Mouse (Mus musculus) embryonic facial prominence, embryonic 13.5 days (tissue): Measurements from ENCODE around the gene Tle1. TPM values are rescaled to one million over a fixed set of nuclear protein-coding genes. Genes with fewer than 3 reads are reported as not detected.

Source experiments
- ATAC-seq: fragments of 200-750 bp; cut with Nextera tagmentation; 2 replicates; pipeline ENCODE4 v1.8.0; 2017; ENCODE audit warnings: low read depth; ENCODE audit not compliant: insufficient number of reproducible peaks, insufficient read depth, low FRiP score, low TSS enrichment
- H3K27ac ChIP-seq: fragments of 300-500 bp; sonication (generic); 2 replicates; pipeline ENCODE4 v1.5.1; 2015; ENCODE audit warnings: moderate library complexity, mild to moderate bottlenecking, inconsistent platforms
- H3K27me3 ChIP-seq: fragments of 300-500 bp; sonication (generic); 2 replicates; pipeline ENCODE4 v1.6.1; 2015; ENCODE audit warnings: mild to moderate bottlenecking, inconsistent platforms
- H3K36me3 ChIP-seq: fragments of 300-500 bp; sonication (generic); 2 replicates; pipeline ENCODE4 v1.6.1; 2015; ENCODE audit warnings: mild to moderate bottlenecking, inconsistent platforms
- H3K4me1 ChIP-seq: fragments of 300-500 bp; sonication (generic); 2 replicates; pipeline ENCODE4 v1.6.1; 2015; ENCODE audit warnings: inconsistent platforms
- H3K4me2 ChIP-seq: fragments of 300-500 bp; sonication (generic); 2 replicates; pipeline ENCODE4 v1.6.1; 2015; ENCODE audit warnings: moderate library complexity, mild to moderate bottlenecking, inconsistent platforms
- H3K4me3 ChIP-seq: fragments of 300-500 bp; sonication (generic); 2 replicates; pipeline ENCODE4 v1.5.1; 2015; ENCODE audit warnings: mild to moderate bottlenecking, inconsistent platforms
- H3K9ac ChIP-seq: fragments of 300-500 bp; sonication (generic); 2 replicates; pipeline ENCODE4 v1.6.1; 2015; ENCODE audit warnings: mild to moderate bottlenecking, inconsistent platforms
- H3K9me3 ChIP-seq: fragments of 300-500 bp; sonication (generic); 2 replicates; pipeline ENCODE4 v1.6.1; 2016; ENCODE audit warnings: inconsistent platforms
- WGBS: fragments of 180-500 bp; shearing (Covaris S2); methylation state at CpG from one replicate; pipeline ENCODE4 v1.1.7; 2015; ENCODE audit warnings: mixed read lengths; 5-methylcytosine and 5-hydroxymethylcytosine counted together
- polyA plus RNA-seq: library from polyadenylated mRNA; unstranded; fragments of >200 nt; fragmentation: Nextera tagmentation; extraction: Ambion mirVana; gene quantifications from 2 replicates; pipeline ENCODE4 v1.2.1, GENCODE M21; 2015

Tle1 gene
- polyA plus RNA-seq, 1 experiment from 2014 or later = 36.7 TPM

DNA sequence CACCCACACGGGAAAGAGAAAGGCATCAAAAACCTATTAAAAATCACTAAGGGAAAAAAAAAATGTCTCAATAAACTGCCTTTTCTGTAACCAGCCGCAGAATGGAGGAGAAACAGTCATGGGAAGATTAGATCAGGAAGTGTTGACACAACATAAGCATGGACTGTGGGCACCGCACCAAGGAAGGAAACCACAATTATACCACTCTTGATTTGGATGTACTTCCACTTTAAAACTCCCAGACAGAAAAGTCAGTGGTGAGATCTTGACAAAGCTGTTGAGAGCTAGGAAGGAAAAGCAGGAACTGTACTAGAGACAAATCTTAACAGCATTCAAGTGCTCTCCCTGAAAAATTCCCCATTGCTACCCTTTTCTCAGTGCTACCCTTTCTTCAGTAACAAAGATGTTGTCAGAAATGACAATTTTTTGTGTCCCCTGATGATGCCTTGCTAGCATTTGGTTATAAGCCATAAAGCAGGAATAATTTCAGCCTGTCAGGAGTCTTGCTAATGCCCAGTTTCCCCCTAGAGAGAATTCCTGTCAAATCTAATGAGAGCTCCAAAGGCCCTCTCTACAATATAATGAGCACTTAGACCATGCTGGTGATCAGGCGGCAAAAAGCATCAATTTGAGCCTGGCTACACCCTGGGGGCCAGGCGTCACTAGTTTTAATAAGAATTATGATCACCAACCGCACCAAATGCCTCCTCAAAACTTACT is 5.4 kb downstream of the Tle1 start:
- Histone ChIP-seq H3K27me3 (peaks cover 9% of the 10 kb centered on the region), H3K9ac (no peak overlapping the region), H3K4me2 (peak overlapping the region; percentile 65), H3K4me1 (peaks cover 51% of the 10 kb centered on the region), H3K36me3 (peaks cover 22% of the 10 kb centered on the region; the same call in 1 of the 2 replicates), H3K4me3 (peak overlapping the region; percentile 86), H3K9me3 (no peaks in the 10 kb centered on the region), H3K27ac (no peak overlapping the region)
- ATAC-seq = no peak
- WGBS = 33% methylated on average over 6 of the region's 6 CpGs

GRCm38 (mm10) chr4:72193276-72193675 is 7.4 kb downstream of the Tle1 start:
- Histone ChIP-seq H3K4me2 (no peak overlapping the region), H3K27ac (no peak overlapping the region), H3K36me3 (peaks cover 29% of the 10 kb centered on the region), H3K4me1 (peaks cover 55% of the 10 kb centered on the region), H3K9ac (no peak overlapping the region), H3K27me3 (peaks cover 9% of the 10 kb centered on the region), H3K4me3 (no peak overlapping the region), H3K9me3 (no peaks in the 10 kb centered on the region)
- no peak for ATAC-seq
- WGBS = 73% methylated on average over 1 of the region's 1 CpGs

DNA sequence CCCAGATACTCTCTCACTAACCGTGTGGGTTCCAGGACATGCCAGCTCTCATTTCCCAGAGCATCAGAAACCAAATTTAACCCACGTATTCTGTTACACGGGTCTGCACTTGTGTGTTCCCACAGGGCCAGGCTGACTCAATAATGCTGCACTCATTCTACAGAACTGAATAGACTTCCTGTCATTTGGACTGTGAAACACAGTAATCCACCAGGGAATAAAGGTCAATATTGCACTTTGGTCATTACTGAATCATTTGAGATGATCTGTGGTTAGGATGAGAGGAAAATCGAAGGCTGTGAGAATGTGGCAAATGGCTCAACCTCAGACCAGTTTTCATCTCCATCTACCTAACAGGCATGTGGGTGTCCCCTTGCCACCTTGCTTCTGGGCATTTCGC is 16.2 kb downstream of the Tle1 start:
- Histone ChIP-seq H3K36me3 (peaks cover 29% of the 10 kb centered on the region), H3K4me2 (no peak overlapping the region), H3K9ac (no peak overlapping the region), H3K4me1 (peaks cover 31% of the 10 kb centered on the region), H3K4me3 (no peak overlapping the region), H3K27ac (no peak overlapping the region), H3K27me3 (no peaks in the 10 kb centered on the region), H3K9me3 (no peaks in the 10 kb centered on the region)
- ATAC-seq = no peak
- WGBS = 35% methylated on average over 5 of the region's 5 CpGs

DNA sequence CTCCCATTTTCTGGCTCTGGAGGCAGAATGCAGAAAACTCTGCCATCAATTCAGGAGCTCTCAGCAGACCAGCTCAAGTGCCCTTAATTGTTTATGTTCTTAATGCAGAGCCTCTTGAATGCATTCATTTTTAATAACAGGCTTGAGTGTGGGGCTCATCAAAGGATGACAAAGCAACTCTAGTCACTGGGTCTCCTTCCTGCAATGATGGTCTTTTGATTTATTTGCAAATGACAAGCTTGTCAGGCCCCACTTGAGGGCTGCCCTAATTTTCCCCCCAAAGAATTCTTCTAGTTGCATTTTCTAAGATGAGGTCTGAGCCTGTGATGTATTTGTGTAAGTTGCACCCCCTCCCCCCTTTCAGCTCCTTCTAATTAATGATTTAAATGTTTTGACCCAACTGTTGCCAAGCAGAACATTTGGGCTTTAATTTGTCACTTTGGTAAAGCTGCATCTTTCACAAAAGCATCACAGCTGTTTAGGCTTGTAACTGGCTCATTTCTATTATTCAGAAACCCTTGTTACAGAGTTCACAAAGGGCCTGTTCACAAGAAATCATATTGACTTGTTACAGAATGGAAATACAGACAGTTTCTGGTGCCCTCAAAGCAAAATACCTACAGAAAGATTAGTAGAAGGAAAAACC is 18.3 kb downstream of the Tle1 start:
- H3K4me1 ChIP-seq = peaks cover 27% of the 10 kb centered on the region

GRCm38 (mm10) chr4:72175943-72176342 is 24.8 kb downstream of the Tle1 start:
- 75% methylated on average over 1 of the region's 1 CpGs for WGBS

More for the DNA sequence above, 18.3 kb downstream of the Tle1 start:
- no peak for ATAC-seq
- no peak overlapping the region for H3K4me2 ChIP-seq
- no peak overlapping the region for H3K27ac ChIP-seq
- no peaks in the 10 kb centered on the region for H3K9me3 ChIP-seq
- H3K27me3 ChIP-seq = no peaks in the 10 kb centered on the region
- no peak overlapping the region for H3K9ac ChIP-seq
- no peak overlapping the region for H3K4me3 ChIP-seq
- H3K36me3 ChIP-seq = peaks cover 23% of the 10 kb centered on the region

DNA sequence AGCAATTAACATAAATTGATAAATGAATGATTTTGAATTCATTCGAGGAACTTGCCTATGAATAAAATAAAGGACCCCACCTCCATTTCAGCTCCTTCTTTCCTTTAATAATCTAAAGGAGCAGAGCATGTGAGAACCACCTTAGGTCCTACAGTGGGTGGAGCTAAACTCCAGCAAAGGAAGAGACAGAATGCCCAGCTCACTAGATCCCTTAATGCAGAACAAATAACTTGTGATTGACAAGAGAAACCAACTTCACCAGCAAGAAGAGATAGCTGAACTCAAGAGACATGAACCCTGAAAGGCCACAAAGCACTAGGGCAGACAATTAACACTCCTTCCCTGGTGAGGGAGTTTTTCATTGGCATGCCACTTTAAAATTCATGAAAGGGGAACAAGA is 32.5 kb downstream of the Tle1 start:
- Histone ChIP-seq H3K9ac (no peak overlapping the region), H3K4me1 (0 out of 2 replicates have a peak, but pooled peaks cover 7% of the 10 kb centered on the region), H3K4me3 (no peak overlapping the region), H3K27ac (no peak overlapping the region), H3K4me2 (no peak overlapping the region), H3K27me3 (no peaks in the 10 kb centered on the region), H3K36me3 (peaks cover 43% of the 10 kb centered on the region), H3K9me3 (no peaks in the 10 kb centered on the region)
- ATAC-seq = no peak
- 19% methylated on average over 1 of the region's 1 CpGs for WGBS

More at GRCm38 (mm10) chr4:72175943-72176342, 24.8 kb downstream of the Tle1 start:
- Histone ChIP-seq H3K9me3 (no peaks in the 10 kb centered on the region), H3K4me1 (no peaks in the 10 kb centered on the region), H3K9ac (no peak overlapping the region), H3K4me2 (no peak overlapping the region), H3K36me3 (peaks cover 32% of the 10 kb centered on the region), H3K27ac (no peak overlapping the region), H3K27me3 (no peaks in the 10 kb centered on the region), H3K4me3 (no peak overlapping the region)
- no peak for ATAC-seq

DNA sequence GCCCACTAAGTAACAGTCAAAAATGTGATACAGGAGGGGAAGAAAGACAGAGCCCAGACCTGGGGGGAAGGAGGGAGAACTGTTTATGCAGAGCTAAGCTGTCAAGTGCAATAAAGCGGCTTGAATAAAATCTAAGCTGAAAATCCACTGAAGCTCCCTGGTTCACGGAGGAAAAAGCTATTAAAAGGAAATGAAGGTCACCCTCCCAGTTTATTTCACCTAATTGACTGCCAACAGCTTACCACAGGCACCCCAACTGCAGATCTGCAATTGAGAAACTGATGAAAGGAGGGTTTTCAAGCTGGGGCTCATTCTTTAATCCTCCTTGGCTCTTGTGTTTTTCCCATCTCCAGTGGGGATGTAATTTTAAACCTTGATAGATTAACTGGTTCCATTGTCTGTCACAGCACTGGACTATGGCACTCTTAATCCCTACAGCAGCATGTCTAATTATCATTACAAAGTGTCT is 32.9 kb downstream of the Tle1 start:
- Histone ChIP-seq H3K4me1 (0 out of 2 replicates have a peak, but pooled peaks cover 7% of the 10 kb centered on the region), H3K9ac (no peak overlapping the region), H3K9me3 (no peaks in the 10 kb centered on the region), H3K4me3 (no peak overlapping the region), H3K27me3 (no peaks in the 10 kb centered on the region), H3K27ac (no peak overlapping the region), H3K4me2 (no peak overlapping the region), H3K36me3 (peaks cover 44% of the 10 kb centered on the region)
- ATAC-seq = no peak
- WGBS = 12% methylated on average over 2 of the region's 2 CpGs

DNA sequence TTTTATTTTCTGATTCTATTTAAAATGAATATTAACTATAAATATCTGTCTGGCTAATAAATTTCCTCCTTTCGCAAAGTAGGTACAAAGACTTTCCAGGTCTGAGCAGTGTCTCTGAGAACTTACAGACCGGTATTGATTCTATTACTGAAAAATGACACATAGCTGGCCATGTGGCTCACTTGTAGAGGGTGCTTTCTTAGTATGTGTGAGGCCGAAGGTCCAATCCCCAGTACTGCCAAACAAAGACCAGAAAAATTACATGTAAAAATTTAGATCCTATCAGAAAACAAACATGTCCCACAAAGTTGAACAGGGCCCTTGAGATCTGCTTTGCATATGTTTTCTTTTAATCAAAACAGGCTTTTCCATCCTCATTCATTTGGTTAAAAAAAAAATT is 33.5 kb downstream of the Tle1 start:
- no peak for ATAC-seq
- H3K4me3 ChIP-seq = no peak overlapping the region
- H3K27me3 ChIP-seq = no peaks in the 10 kb centered on the region
- no peak overlapping the region for H3K27ac ChIP-seq
- H3K4me1 ChIP-seq = 0 out of 2 replicates have a peak, but pooled peaks cover 7% of the 10 kb centered on the region
- no peaks in the 10 kb centered on the region for H3K9me3 ChIP-seq
- 74% methylated on average over 3 of the region's 3 CpGs for WGBS
- H3K9ac ChIP-seq = no peak overlapping the region
- H3K4me2 ChIP-seq = no peak overlapping the region
- peaks cover 48% of the 10 kb centered on the region for H3K36me3 ChIP-seq

DNA sequence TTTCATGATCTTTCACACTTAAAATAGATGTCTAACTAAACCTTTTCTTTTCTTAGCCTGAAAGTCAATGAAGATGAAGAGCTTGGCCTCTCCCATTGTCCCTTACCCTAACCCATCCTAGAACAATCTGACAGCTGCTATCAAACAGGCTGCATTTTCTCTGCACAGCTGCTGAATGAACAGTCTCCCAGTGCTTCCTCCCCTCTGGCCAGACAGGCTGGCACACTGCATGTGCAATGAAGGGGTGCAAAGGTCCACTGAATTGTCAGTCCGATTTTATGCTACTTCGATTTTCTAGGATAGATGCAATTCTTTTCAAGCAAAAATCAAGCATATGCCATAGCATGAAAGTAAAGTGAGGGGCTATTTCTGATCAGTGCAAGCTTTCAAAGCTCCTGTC is 34.2 kb downstream of the Tle1 start:
- WGBS = 83% methylated on average over 2 of the region's 2 CpGs
- Histone ChIP-seq H3K4me2 (no peak overlapping the region), H3K27me3 (no peaks in the 10 kb centered on the region), H3K27ac (no peak overlapping the region), H3K4me1 (0 out of 2 replicates have a peak, but pooled peaks cover 7% of the 10 kb centered on the region), H3K9me3 (no peaks in the 10 kb centered on the region), H3K4me3 (no peak overlapping the region), H3K9ac (no peak overlapping the region), H3K36me3 (peaks cover 48% of the 10 kb centered on the region)
- no peak for ATAC-seq

DNA sequence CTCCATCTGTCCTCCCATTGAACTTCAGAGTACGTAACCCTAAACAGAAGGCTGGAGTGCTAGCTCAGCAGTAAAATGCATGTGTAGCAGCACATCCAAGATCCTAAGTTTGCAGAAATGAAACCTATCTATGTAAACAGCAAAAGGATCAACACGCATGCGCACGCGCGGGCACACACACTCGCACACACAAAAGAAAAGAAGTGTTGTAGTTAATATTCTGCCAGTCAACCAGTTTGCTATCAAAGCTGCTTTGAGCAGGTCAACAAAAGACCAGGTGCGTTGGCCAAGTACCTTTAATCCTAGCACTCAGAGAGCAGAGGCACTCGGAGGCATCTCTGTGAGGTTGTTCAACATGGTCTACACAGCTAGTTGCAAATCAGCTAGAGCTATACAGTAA is 35.0 kb downstream of the Tle1 start:
- WGBS = 91% methylated on average over 9 of the region's 9 CpGs
- no peak for ATAC-seq
- no peak overlapping the region for H3K9ac ChIP-seq
- no peak overlapping the region for H3K27ac ChIP-seq
- H3K4me1 ChIP-seq = 0 out of 2 replicates have a peak, but pooled peaks cover 7% of the 10 kb centered on the region
- peaks cover 52% of the 10 kb centered on the region for H3K36me3 ChIP-seq
- H3K4me2 ChIP-seq = no peak overlapping the region
- no peaks in the 10 kb centered on the region for H3K9me3 ChIP-seq
- no peak overlapping the region for H3K4me3 ChIP-seq
- no peaks in the 10 kb centered on the region for H3K27me3 ChIP-seq

DNA sequence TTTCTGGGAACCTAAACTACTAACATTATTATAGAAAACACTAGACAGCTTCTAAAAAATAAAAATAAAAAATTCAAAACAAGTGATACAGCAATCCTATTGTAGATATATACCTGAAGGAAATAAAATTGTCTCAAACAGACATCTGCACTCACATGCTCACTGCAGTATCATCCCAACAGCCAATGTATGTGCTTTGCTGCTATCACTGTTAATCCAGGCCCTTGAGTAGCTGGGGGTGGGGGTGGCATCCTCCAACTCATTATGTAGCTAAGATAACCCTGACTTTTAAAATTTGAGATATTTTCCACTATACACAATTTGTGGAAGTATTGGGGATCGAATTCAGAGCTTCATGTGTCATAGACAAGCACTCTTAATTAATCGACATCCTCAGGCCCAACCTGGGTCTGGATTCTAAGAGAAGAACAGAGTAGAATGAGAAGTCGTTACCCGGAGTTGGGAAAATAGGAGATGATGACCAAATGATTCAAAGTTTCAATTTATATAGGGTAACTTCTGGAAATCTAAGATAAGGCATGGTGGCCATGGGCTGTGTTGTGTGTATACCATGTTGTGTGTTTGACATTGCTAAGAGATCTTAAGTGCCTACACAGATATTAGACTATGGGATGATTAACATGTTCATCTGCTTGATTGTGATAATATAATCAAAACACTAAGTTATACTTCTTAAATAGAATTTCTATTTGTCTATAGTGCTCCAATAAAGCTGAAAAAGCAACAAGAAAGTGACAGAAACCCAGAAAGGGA is 38.1 kb downstream of the Tle1 start:
- no peaks in the 10 kb centered on the region for H3K9me3 ChIP-seq
- no peak overlapping the region for H3K4me3 ChIP-seq
- no peaks in the 10 kb centered on the region for H3K27me3 ChIP-seq
- peaks cover 55% of the 10 kb centered on the region for H3K36me3 ChIP-seq
- H3K9ac ChIP-seq = no peak overlapping the region
- no peak for ATAC-seq
- H3K4me1 ChIP-seq = peaks cover 11% of the 10 kb centered on the region
- H3K27ac ChIP-seq = no peak overlapping the region
- 93% methylated on average over 4 of the region's 4 CpGs for WGBS
- H3K4me2 ChIP-seq = no peak overlapping the region
